Mouse (Mus musculus) hindbrain, embryonic 10.5 days (tissue): ENCODE data around the gene Rnls. TPM values are rescaled to one million over a fixed set of nuclear protein-coding genes. Genes with fewer than 3 reads are reported as not detected.

Experiments
- polyA plus RNA-seq: library from polyadenylated mRNA; unstranded; fragments of >200 nt; fragmentation: Nextera tagmentation; extraction: Ambion mirVana; gene quantifications from 2 replicates; pipeline ENCODE4 v1.2.1, GENCODE M21; 2016

Gene Rnls
- polyA plus RNA-seq, 1 experiment from 2014 or later, result 8.2 TPM

Other genes starting within 250 kb of the Rnls start
- gene Lipo4, start 125.5 kb upstream of the Rnls start, polyA plus RNA-seq, result not detected in 2 replicates
- gene Gm8978, start 233.0 kb upstream of the Rnls start, polyA plus RNA-seq, result not detected in 2 replicates